8 mouse cellular contexts compared by ENCODE assay signal in the genomic region with DNA sequence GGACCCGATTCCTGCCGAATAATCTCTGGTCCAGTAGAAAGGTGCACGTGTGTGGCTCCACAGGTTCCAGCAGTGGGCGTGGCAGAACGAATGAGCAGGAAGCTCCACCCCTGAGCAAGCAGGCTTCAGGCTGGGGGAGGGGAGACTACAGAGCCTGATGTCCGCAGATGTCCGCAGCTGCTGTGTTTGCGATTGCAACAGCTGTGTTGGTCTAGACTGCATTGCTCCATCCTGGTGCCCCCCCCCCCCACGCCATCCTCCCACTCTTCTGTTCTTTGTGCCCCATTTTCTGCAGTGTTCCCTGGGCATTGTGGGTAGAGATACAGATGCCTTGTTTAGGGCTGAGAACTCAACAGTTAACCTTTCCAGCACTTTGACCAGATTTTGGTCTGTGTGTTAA.
DNase-seq lines count a peak whose midpoint lies in the region; ATAC-seq and TF ChIP-seq lines count a peak whose summit lies in the region.
"Not testable (repeated sequence)": the region's sequence is repeated elsewhere in the genome, so short reads cannot be mapped to it uniquely, and the experiment has no call there.

No protein-coding gene starts in this region.

- not testable (repeated sequence) for TF ChIP-seq POLR2A in limb, embryonic 14.5 days (IDR thresholded peaks at IDR 0.05; ENCODE audit: borderline replicate concordance, extremely low read depth, insufficient read depth, insufficient read length); lung, adult 2 months (IDR thresholded peaks at IDR 0.05; ENCODE audit: borderline replicate concordance, extremely low read depth, low read depth, low read length)

- H3K4me1 ChIP-seq in kidney, embryonic 15.5 days; limb, embryonic 14.5 days (ENCODE audit: control insufficient read depth, insufficient read depth, low read length); lung, adult 2 months (ENCODE audit: control insufficient read depth, insufficient read depth, low read length): not testable (repeated sequence)

- WGBS in kidney, embryonic 15.5 days = 17% methylated on average over 9 of the region's 9 CpGs
- WGBS in limb, embryonic 14.5 days = 31% methylated on average over 4 of the region's 9 CpGs
- WGBS in lung, adult 2 months = 12% methylated on average over 9 of the region's 9 CpGs

- H3K27ac ChIP-seq in kidney, embryonic 15.5 days; limb, embryonic 14.5 days (replicated peaks; ENCODE audit: low read depth, low read length): not testable (repeated sequence)

- DNase-seq in embryo, embryonic 10.5 days (ENCODE audit: low spot score) = peak; percentile 19
- DNase-seq in gastrocnemius, postnatal 25 days = peak; percentile 13
- DNase-seq in heart, postnatal 10 days = peak; percentile 35 to 42
- not testable (repeated sequence) for DNase-seq in limb, embryonic 14.5 days (ENCODE audit: low spot score)
- DNase-seq in lung, adult 2 months = peak; percentile 8
- DNase-seq in lung, postnatal 36 days = peak; percentile 72
- peak; percentile 7 for DNase-seq in urinary bladder, postnatal 14 days (ENCODE audit: low spot score)

- H3K27me3 ChIP-seq in kidney, embryonic 15.5 days; limb, embryonic 14.5 days (ENCODE audit: control insufficient read depth, insufficient read depth, low read length): not testable (repeated sequence)

- 0 out of 2 replicates have a peak overlapping the region, but pooled peaks have one; percentile 11 for H3K4me3 ChIP-seq in kidney, embryonic 15.5 days (replicated peaks)
- H3K4me3 ChIP-seq in limb, embryonic 14.5 days (replicated peaks; ENCODE audit: low read length); lung, adult 2 months (replicated peaks; ENCODE audit: extremely low read depth, low read depth, low read length): not testable (repeated sequence)

- H3K4me2 ChIP-seq in kidney, embryonic 15.5 days = 0 out of 2 replicates have a peak overlapping the region, but pooled peaks have one; percentile 22
- not testable (repeated sequence) for H3K4me2 ChIP-seq in limb, embryonic 14.5 days (replicated peaks; ENCODE audit: low read depth, low read length, severe bottlenecking)

- ATAC-seq in kidney, embryonic 15.5 days (replicated peaks; ENCODE audit: low FRiP score) = not testable (repeated sequence)
- peak; percentile 74 for ATAC-seq in limb, embryonic 14.5 days (ENCODE audit: low FRiP score, low read depth)

- not testable (repeated sequence) for H3K36me3 ChIP-seq in kidney, embryonic 15.5 days; limb, embryonic 14.5 days (ENCODE audit: control insufficient read depth, insufficient read depth, low read length)

- not testable (repeated sequence) for H3K9ac ChIP-seq in kidney, embryonic 15.5 days; limb, embryonic 14.5 days (ENCODE audit: low read depth, low read length, severe bottlenecking)

- not testable (repeated sequence) for H3K9me3 ChIP-seq in kidney, embryonic 15.5 days (replicated peaks); limb, embryonic 14.5 days (ENCODE audit: control insufficient read depth, low read length)

- not testable (repeated sequence) for TF ChIP-seq CTCF in lung, adult 2 months (IDR thresholded peaks at IDR 0.05; ENCODE audit: insufficient read depth, low read length)

- intact Hi-C loops in heart, postnatal 10 days (cut with DNase I) = not testable (repeated sequence)
